Mouse (Mus musculus) T-cell, adult 2 months (primary cell): ENCODE data around the gene Gm28557.
A peak's percentile ranks its signal among the peaks of the same experiment; 100 is the strongest.
"Not testable (repeated sequence)": the region's sequence is repeated elsewhere in the genome, so short reads cannot be mapped to it uniquely, and the experiment has no call there.

Source experiments
- DNase-seq: peaks from one replicate; pipeline ENCODE4 v3.0.0; 2022; ENCODE audit warnings: low spot score

The Gm28557 gene

GRCm38 (mm10) chr13:67108194-67108820 is at the start of gene Gm28557:
TSS of gene Gm28557 (minus strand) at chr13:67108604.
- peak; percentile 92 for DNase-seq

- peak; percentile 82 for DNase-seq
These were observed 19.8 kb upstream of the Gm28557 start for GRCm38 (mm10) chr13:67128038-67128721.

- DNase-seq, result not testable (repeated sequence)
These were observed 19.1 kb upstream of the Gm28557 start for GRCm38 (mm10) chr13:67127507-67127906.

GRCm38 (mm10) chr13:67124460-67124859 is 16.1 kb upstream of the Gm28557 start:
- DNase-seq, result no peak

- DNase-seq, result not testable (repeated sequence)
These were observed 13.0 kb upstream of the Gm28557 start, which contains the start of gene Zfp759 for GRCm38 (mm10) chr13:67121360-67121759. TSS of gene Zfp759 (plus strand) at chr13:67121660.

GRCm38 (mm10) chr13:67116163-67116562 is 7.8 kb upstream of the Gm28557 start, which contains the start of gene Rslcan18:
TSS of gene Rslcan18 (minus strand) at chr13:67116263.
- DNase-seq, result not testable (repeated sequence)

GRCm38 (mm10) chr13:67113287-67113686 is 4.9 kb upstream of the Gm28557 start:
- DNase-seq, result no peak

GRCm38 (mm10) chr13:67112096-67112495 is 3.7 kb upstream of the Gm28557 start:
- DNase-seq, result no peak

GRCm38 (mm10) chr13:67108821-67109206 is 410 bp upstream of the Gm28557 start:
- DNase-seq, result peak; percentile 77

GRCm38 (mm10) chr13:67107681-67108080 is 723 bp downstream of the Gm28557 start:
- no peak for DNase-seq

- no peak for DNase-seq
These were observed 10.5 kb downstream of the Gm28557 start, which contains the start of gene Zfp708 for GRCm38 (mm10) chr13:67097876-67098275. TSS of gene Zfp708 (minus strand) at chr13:67097976.

- DNase-seq, result no peak
These were observed 18.2 kb downstream of the Gm28557 start for GRCm38 (mm10) chr13:67090154-67090553.

- no peak for DNase-seq
These were observed 26.5 kb downstream of the Gm28557 start for GRCm38 (mm10) chr13:67081946-67082345.

GRCm38 (mm10) chr13:67081142-67081713 is 27.2 kb downstream of the Gm28557 start:
- peak; percentile 67 for DNase-seq

- no peak for DNase-seq
These were observed 31.2 kb downstream of the Gm28557 start for GRCm38 (mm10) chr13:67077244-67077643.

- DNase-seq, result no peak
These were observed 35.6 kb downstream of the Gm28557 start for GRCm38 (mm10) chr13:67072786-67073185.

GRCm38 (mm10) chr13:67065386-67065785 is 43.0 kb downstream of the Gm28557 start:
- no peak for DNase-seq

GRCm38 (mm10) chr13:67062427-67062826 is 46.0 kb downstream of the Gm28557 start:
- no peak for DNase-seq

GRCm38 (mm10) chr13:67060786-67061358 is 47.5 kb downstream of the Gm28557 start, which contains the start of gene Zfp712:
TSS of gene Zfp712 (minus strand) at chr13:67061170.
- peak; percentile 80 for DNase-seq

GRCm38 (mm10) chr13:67060161-67060785 is 48.1 kb downstream of the Gm28557 start:
- DNase-seq, result no peak
